Mouse (Mus musculus): ENCODE measurements around the gene Kcng4. TPM values are rescaled to one million over a fixed set of nuclear protein-coding genes. Genes with fewer than 3 reads are reported as not detected.

Kcng4 gene
- under 1 TPM; 0.17 to 0.29 TPM for total RNA-seq (2021)
- long read RNA-seq, experiment 1 = 0 reads
- long read RNA-seq, experiment 2 = 0 reads

DNA sequence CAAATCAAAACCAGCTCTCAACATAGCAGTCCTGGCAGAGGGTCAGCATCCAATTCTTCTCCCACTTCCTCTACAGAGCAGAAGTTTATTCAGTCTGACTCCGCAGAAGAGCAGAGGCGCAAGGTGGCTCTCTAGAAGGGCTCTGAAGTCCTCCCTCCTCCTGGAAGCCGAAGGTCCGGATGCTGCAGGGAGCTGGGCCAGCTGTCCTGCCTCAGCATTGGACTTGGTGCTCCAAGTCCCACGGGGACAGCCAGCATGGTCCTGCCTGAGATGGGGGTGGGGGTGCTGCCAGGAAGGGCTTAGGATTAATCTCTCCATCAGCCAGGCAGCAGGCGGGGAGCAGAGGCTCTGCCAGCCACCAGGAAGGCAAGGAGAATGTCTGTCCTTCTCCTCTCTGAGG lies at the start of gene Kcng4:
Kcng4 (minus strand) TSS at position 303 of the 400 bp plus-strand sequence.
- peak in 1 of 2 experiments; percentile 33 for DNase-seq (ENCODE audit: low spot score in 2 of 2)

DNA sequence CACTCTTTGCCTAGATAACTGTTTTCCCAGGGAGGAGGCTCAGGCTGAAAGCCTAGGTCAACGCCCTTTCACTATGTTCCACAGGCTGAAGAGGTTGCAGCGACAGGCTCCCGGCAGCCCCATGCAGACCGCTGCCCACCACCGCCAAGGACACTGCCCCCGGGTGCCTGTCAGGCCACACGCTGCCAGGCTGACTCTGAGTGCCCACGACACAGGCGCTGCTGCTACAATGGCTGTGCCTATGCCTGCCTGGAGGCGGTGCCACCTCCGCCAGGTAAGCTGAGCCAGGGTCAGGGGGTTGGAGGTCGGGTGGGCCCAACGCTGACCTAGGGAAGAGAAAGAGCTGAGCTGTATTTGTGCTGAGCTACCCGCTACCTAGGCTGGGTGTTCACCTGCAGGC lies 43.7 kb upstream of the Kcng4 start:
- peak in 1 of 2 experiments; percentile 7 for DNase-seq (ENCODE audit: low spot score in 2 of 2)

DNA sequence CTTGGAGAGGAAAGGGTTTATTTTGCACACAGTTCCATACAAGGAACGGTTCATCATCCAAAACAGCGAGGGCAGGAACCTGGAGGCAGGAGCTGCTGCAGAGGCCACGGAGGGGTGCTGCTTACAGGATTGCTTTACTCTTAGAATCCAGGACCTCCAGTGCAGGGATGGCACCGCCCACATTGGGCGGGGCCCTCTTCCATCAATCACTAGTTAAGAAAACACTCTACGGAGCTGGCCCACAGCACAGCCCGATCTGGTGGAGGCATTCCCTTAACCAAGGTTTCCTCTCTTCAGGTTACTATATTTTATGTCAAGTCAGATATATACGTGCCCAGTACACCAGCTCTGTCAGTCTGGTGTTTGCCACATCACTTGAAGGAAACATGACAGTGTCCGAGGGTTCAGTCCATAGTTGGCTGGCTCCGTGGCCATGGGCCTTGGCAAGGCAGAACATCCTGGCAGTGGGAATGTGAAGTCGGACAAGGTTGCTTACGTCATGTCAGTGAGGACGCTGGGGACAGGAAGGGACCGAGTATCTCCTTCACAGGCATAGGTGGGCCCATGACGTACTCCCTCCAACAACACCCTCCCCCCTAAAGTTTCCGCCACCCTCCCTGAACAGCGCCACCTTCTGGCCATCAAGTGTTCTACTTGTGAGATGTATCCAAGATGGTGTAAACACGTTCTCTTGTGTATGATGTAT lies 42.8 kb upstream of the Kcng4 start:
- peak in 1 of 2 experiments; percentile 24 for DNase-seq (ENCODE audit: low spot score in 2 of 2)

DNA sequence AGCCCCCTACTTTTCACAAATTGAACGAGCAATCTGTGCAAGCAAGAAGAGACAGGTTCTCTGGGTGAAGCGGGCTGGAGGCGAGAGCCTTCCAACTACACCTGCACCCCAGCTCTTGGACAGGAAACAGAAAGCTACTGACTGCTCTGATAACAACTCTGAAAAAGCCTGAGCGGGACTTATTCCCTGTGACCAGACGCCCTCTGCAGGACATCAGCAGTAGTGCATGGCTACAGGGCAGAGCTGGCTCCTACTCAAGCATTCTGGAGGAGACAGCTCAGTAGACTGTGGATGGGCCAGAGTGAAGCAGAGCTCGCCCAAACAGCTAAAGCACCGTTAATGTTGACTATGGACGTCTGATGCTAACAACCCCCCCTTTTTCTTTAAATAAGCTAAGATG lies 40.9 kb upstream of the Kcng4 start:
- DNase-seq (ENCODE audit: low spot score in 2 of 2) = peak; percentile 80 to 86

DNA sequence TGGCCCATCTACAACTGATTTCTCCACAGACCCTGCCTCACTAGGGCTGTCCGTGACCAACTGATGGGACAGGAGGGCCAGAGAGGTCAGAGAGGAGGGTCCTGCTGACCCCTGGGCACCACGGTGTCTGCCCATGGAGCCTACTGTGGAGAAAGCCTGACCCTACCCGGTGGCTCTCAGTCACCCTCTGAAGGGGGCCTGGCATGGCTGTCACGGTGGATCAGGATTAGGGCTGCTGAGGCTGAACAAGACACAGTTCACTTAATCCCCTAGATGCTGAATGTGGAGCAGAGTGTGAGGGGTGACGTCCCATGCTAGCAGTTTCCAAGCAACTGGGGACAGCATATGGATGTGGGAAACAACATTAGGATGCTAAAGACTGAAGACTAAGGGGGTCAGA lies 40.0 kb upstream of the Kcng4 start:
- DNase-seq (ENCODE audit: low spot score in 2 of 2) = peak in 1 of 2 experiments; percentile 9

DNA sequence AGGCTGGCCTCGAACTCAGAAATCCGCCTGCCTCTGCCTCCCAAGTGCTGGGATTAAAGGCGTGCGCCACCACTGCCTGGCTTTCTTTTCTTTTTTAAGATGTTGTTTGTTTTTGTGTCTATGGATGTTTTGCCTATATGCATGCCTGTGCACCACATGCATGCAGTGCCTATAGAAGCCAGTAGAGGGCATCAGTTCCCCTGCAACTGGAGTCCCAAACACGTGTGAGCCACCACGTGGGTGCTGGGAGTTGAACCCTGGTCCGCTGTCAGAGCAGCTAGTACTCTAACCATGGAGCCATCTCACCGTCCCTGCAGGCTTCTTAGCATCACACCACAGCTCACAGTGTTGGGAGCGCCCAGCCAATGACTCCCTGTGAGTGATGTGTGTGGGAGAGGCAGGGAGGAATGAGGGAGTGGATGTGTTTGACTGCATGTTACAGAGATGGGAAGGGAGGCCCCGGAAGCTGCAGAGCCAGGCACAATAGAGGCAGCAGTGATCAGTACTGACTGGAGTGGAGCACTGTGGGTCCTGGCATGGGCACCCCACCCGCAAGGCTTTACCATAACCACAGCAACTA lies 38.6 kb upstream of the Kcng4 start:
- no peak for DNase-seq (ENCODE audit: low spot score in 2 of 2)

DNA sequence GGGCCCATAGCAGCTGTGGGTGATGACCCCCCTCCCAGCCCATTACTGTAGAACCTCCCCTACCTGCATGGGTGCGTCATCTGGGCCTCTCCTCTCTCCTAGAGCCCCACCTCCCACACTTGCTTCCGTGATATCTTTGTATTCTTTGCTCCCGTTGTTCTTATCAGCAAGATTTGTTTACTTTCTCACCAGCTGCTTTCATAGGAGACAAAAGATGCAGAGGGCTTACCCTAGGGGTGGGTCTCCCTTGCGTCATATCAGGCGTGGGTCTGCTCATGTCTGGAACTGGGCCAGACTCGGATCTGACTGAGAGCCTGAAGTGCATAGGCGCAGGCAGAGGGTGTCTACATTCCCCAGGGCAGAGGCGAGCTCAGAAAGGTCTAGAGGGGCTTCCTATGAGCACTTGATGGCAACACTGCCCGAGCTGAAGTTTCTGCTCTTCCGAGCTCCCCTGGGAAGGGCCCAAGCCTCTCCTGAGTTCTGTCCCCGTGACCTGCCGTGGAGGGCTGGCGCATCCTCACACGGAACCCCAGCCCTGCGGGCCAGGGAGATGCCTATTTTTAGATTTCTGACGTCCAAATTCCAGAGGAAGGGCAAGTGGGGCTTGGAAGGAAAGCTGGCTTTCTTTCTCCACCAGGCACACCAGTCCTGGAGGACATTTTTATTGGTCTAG lies 35.1 kb upstream of the Kcng4 start:
- DNase-seq (ENCODE audit: low spot score in 2 of 2) = no peak

DNA sequence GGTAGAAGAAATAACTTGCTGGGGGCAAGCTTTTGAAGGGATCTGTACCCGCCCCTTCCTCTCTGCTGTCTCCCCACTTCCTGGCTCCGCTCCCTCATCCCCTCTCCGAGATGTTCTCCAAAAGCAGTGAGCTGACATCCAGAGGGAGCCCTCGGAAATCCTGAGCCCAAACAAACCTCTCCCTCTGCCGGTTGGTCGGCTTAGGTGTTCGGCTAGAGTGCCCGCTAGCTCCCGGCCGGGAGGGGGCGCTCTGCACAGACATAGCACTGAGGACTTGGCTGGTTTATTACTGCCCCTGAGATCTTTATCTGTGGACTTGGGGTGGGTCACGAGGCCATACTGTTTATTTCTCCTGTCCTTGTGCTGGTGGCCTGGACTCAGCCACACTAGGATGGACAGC lies 33.8 kb upstream of the Kcng4 start:
- DNase-seq (ENCODE audit: low spot score in 2 of 2) = no peak

DNA sequence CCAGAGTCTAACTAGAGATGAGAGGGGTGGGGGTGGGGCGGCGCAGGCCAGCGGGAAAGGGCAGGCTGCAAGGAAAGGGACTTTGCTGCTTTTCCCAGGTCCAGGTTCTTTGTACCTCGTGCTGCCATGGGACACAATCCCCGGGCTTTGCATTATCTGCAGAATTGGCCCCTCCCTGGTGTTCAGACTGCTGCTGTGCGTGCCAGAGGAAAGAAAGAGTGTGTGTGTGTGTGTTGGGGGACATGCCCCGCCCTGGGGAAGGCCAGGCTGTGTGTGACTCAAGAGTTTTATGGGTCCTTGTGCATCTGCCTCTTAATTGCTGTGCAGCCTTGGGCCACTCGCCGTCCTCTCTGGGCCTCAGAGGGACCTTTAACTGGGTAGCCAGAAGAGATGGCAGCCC lies 33.0 kb upstream of the Kcng4 start:
- no peak for DNase-seq (ENCODE audit: low spot score in 2 of 2)

DNA sequence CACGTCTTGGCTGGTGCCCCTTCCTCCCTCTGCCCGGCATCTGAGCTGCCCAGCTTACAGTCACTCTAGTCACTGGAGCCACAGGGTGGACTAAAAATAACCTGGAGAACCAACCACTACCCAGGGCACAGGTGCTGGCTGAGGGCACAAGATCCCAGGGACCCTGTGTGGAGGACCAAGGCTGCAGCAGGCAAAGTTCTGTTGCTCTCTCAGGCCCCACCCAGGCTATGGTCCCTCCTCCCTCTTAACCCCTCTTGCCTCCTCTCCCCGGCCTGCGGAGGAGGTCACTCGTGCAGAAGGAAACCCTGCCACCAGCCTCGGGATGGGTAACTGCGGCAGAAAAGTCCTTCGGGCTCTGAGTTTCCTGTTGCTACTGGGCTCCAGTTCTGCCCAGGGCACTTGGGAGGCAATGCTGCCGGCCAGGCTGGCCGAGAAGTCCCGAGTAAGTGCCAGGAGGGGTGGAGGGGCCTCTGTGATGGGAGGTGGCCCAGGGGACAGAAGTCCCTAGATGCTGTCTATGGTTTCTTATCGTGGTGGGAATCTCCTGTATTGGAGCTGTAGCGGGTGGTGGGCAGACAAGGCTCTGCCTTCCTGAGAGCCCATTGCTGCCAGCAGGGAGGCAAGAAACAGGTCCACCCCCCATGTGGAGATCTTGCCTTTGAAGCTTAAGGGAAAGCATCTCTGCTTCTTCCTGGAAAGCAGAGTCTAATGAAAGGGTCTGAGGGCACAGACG lies 30.9 kb upstream of the Kcng4 start, which contains the start of gene Wfdc1:
Wfdc1 (plus strand) TSS at position 147 of the 733 bp plus-strand sequence.
- DNase-seq (ENCODE audit: low spot score in 2 of 2) = peak; percentile 32 to 57

DNA sequence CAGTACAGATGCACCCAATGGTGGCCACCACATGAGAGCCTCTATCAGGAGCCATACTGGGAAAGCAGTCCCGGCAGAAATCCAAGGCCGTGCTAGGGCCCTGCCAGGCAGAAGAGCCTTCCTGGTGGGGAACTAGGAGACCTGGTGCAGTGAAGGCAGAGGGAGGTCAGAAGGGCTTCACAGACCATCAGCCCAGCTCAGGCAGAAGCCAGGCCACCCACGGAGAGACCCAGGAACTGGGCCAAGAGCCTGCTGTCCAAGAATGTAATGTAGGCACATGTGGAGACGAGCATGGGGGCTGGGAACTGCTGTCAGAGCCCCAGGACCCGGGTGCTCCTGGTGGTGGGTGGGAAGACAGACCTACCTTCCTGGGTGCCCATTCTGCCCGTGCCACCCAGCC lies 29.8 kb upstream of the Kcng4 start:
- peak; percentile 33 to 67 for DNase-seq (ENCODE audit: low spot score in 2 of 2)

DNA sequence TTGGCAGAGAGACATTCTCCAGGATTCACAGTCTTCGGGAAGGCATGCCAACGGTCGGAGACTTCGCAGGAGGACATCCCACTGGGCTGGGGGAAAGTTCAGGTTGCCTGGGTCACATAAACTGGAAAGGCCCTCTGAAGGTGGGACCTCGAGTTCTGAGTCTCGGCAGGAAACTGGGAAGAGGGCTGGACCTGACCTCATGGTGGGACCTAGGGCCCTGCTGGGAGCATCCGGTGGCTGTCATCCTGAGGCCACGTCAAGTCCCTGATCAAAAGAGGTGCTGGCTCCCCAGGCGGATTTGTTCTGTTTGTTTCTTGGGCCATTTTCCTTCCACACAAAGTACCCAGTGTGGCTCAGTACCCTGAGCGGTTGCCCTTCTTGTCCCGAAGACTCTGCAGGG lies 28.0 kb upstream of the Kcng4 start:
- no peak for DNase-seq (ENCODE audit: low spot score in 2 of 2)

DNA sequence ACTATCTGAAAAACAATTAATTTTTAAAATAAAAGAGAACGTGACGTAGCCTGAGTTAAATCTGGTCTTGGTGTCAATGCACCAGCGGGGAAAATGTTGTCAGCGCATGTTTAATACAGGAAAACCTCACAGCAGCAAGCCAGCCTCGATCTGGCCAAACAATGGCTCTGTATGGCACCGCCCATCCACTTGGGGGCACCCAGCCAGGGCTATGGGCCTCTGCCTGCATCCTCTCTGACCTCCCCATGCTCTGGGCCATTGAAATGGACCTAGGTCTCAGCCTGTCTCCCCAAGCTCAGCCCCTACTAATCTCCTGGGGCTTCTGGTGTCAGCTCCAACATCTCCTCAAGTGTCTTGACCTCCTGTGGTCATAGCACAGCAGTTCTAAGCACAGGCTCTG lies 26.4 kb upstream of the Kcng4 start:
- DNase-seq (ENCODE audit: low spot score in 2 of 2) = no peak

DNA sequence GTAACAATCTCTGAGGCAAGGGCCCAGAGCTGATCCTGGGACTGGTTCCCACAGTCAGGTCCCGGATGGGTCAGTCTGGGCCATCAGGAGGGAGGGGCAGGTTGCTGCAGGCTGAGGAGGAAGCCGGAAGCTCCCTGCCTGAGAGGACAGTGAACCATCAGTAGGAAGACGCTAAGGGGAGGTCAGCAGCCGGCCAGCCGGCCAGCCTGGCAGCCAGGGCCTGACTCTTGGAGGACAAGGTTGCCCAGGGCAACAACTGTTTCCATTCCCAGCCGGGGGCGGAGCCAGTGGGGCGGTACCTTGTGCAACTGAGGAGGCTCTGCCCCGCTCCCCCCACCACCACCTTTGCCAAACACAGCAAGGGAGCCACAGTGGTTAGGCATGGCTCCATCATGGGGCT lies 25.6 kb upstream of the Kcng4 start:
- DNase-seq (ENCODE audit: low spot score in 2 of 2) = peak; percentile 57 to 72

DNA sequence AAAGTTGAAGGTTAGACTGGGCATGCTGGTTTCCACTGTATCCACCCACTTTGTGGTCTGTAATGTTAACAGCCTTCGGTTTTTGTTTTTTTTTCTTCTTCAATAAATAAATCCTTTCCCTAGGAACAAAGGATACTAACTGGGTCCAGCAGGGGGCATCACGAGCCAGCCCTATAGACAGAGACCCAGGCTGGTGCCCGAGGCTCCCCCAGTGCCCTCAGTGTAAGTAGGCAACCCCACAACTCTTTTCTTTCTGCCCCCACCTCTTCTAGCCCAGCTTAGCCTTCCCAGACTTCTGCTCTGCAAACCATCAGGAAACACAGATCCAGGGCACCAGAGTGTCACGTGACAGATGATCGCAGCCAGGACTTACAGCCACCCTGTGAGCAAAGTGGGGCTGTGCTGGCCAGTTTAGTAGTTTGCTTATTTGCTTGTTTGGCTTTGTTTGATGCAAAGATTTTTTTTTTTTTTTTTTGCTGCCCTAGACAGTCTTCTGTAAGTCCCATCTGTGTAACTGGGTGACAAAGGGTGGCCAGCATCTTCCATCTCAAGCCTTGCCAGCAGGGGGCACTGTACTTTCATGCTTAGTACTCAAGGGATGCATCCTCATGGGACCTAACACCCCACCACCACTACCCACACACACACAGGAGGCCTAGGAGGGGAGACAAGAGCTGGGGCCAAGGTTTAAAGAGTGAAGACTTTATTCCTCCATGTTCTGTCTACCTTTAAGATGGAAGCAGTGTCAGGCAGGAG lies 21.4 kb upstream of the Kcng4 start:
- no peak for DNase-seq (ENCODE audit: low spot score in 2 of 2)

DNA sequence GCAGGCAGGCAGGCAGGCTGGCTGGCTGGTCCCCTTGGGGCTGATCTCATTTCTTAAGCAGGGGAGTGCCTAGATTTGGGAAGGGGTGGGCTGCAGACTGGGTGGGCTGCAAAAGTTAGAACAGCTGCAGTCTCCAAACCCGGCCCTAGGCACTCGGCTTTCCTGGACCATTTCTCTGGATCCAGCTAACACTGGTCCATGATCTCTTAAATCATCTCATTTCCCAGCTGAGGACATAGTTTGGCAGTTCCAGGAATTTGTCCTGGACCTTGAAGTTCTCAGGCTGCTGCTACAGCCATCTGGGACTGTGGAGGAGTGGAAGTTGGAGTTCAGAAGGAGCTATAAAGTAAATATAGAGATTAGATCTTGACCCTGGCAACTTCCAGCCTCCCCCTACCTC lies 15.8 kb upstream of the Kcng4 start:
- no peak for DNase-seq (ENCODE audit: low spot score in 2 of 2)

DNA sequence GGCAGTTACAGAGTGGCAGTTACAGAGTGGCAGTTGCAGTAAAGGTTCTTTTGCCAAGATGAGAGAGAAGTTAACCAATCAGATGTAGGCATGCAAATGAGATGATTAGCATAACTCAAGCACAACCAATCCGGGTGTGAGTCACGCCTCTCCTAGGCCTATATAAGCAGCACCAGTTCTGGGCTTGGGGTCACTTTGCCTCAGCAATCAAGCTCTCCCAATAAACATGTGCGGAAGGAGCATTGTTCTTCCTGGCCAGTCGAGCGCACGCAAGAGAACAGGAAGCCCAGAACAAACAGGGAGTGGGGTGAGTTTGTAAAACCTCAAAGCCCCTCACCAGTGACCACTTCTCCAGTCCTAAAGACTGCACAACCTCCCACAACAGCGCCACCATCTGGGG lies 11.4 kb upstream of the Kcng4 start:
- DNase-seq (ENCODE audit: low spot score in 2 of 2) = no peak

DNA sequence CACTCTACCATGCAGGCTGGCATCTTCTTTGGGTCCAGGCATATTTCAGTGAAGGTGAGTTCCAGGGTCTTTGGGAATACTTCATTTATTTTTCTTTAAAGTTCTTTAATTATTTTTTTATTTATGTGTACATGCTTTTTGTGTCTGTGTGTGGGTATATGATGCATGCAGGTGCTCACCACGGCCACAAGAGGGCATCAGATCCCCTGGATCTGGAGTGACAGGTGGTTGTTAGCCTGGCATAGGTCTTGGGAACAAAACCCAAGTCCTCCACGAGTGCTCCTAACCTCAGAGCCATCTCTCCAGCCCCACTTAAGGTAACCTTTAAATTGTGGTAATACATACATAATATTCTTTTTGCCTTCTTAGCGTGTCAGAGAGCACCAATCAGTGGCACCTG lies 10.7 kb upstream of the Kcng4 start:
- DNase-seq (ENCODE audit: low spot score in 2 of 2) = no peak

DNA sequence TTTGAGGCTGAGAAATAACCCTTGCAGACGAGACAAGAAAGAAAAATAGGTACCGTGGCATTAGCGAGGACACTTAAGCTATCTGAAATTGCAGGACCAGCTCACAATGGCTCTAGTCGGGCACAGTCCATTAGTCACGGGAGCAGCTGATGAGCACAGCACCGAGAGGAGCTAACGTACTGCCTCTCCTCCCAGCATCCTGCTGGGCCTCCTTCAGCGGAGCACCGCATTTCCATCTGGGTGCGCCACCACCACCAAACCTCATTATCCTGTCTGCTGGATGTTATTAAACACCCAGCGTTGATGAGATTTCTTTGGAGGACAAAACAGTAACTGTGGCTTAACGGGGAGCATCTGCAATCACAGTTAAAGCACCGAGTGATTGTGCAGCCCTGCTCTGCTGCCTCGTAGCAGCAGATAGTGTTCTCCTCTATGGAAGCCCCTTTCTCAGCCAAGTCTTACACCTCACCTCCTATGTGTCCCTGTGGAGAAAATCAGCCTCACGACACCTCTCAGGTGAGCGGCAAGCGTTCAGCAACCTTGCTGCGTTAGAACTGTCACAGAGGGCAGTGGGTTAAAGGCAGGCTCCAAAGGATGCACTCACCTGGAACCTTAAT lies 9.6 kb upstream of the Kcng4 start:
- DNase-seq (ENCODE audit: low spot score in 2 of 2) = no peak

DNA sequence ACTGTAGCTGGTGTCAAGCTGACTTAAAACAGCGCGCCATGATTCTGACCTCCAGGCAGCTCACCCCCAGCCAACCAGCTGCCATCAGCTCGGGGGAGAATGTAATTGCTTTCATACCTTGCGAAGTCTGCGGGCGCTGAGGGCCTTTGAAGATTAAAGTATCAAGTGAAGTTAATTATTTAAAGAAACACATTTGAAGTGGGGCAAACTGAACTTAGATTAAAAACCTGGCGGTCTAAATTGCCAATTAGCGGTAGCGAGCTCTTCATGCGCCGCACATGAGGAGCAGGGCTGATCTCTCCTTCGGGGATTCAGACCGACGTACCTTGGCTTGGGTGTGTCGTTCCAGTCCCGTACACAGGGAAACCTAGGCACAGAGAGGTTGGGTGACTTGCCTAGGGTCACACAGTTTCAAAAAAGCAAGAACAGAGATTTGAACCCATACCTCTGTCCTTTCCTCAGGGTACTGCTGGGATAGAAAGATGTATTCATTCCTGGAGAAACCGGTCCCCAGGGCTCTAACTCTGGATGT lies 9.0 kb upstream of the Kcng4 start:
- DNase-seq (ENCODE audit: low spot score in 2 of 2) = no peak

All from gastrocnemius, postnatal 4 days (tissue).